Mouse (Mus musculus) liver, embryonic 18 days (tissue): ENCODE results near the gene Mus81. TPM values are rescaled to one million over a fixed set of nuclear protein-coding genes. Genes with fewer than 3 reads are reported as not detected.

ENCODE experiments used
- polyA plus RNA-seq: library from polyadenylated mRNA; depleted of rRNA; stranded (reverse); fragments of >200 nt; gene quantifications from 2 replicates; pipeline ENCODE4 v1.2.3, GENCODE M21; 2012; rRNA removed

The Mus81 gene
- polyA plus RNA-seq = 13.3 and 13.4 TPM in 2 replicates

DNA sequence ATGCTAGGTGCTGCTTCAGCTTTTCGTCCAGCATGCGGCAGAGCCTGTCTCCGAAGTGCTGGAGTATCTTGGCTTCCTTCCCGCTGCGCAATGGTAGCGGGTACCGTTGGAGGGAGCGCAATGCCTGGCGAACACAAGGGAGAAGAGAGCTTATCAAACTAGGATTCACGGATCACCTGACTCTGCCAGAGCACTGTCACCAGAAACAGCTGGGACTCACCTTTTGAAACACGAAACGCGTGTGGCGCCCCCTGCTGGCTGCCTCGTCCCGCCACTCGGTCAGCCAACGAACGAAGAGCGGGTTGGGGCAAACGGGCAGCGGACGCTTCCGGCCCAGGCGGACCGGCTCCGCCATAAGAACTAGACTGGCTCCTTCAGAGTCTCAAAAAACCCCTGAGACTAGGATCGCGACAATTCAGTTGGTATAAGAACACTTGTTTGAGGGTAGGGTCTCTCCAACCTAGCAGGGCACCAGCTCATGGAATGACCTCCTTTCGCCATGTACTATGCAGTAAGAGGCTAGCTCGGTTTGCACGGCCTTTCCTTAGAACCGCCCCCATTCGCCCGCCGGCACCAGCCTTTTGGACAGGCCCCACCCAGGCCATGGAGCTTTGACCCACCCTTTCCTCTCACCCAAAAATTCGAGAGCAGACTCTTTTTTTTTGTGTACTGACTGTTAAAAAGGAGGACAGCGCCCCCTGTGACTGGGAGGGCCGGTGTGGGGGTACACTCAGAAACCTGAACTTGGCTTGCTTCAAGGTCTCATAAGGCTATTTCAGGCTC lies at the start of gene Mus81:
Gene Mus81 (minus strand): TSS at position 635 of the 783 bp plus-strand sequence.

GRCm38 (mm10) chr19:5510031-5511026 lies 22.1 kb upstream of the Mus81 start, which contains the start of gene Snx32:
Gene Snx32 (minus strand): TSS chr19:5510538.

GRCm38 (mm10) chr19:5503687-5504086 lies 15.5 kb upstream of the Mus81 start, which contains the start of gene 1700020D05Rik:
Gene 1700020D05Rik (minus strand): TSS chr19:5503787.

GRCm38 (mm10) chr19:5490313-5490897 lies 2.2 kb upstream of the Mus81 start, which contains the start of gene Cfl1:
Gene Cfl1 (plus strand): TSS chr19:5490455.

DNA sequence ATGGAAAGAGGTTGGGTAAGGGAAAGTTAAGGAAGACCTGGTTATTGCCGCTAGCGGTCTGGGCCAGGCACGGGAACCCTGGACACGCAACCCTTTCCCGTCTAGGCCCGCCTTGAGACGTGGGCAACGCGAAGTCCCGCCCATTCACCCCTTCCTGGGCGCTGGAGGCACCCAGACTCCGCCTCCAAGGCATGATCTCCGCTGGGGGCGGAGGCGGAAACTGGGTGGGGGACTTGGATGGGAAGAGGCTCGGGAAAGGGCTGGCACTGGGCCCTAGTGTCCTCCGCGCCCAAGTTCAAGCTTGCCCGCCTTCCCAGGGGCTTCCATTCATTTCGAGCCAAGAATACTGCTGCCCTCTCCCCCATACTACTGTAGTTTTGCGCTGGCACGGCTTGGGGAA lies 14.5 kb downstream of the Mus81 start, which contains the start of gene Efemp2:
Gene Efemp2 (plus strand): TSS at position 235 of the 400 bp plus-strand sequence.

DNA sequence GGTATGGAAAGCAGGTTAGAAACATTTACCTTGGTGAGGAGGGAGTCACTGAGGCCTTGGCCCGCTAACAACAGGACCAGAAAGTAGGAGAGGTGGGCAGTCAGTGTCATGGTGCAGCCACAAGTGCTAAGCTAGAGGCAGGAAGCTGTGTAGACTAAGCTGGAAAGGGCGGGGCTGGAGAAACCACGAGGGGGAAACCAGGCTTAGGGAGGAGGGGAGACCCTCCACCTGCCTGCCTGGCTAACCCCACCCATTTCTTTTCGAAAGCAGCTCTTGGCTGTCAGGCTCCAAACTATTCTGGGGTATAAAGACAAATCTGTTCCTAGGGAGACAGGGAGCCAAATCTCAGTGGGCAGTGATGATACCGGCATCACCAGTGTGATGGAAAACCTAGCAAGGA lies 19.8 kb downstream of the Mus81 start, which contains the start of gene Ctsw:
Gene Ctsw (minus strand): TSS at position 134 of the 400 bp plus-strand sequence.

DNA sequence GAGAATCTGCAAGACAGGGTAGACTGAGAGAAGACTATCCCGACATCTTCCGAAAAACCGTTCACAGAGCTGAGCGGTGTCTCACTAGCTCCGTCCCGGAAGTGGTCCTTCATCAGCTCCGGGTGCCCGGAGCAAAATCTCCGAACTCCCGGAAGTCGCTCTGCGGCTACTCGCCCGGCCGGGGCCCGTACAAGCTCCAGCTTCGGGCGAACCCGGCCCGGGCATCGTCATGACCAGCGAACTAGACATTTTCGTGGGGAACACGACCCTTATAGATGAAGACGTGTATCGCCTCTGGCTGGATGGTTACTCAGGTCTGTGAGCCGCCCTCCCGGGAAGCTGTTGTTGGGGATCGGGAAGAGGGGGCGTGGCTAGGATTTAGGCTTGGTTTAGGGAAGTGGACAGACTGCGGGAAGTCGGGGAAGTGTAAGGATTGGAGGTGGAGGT lies 27.7 kb downstream of the Mus81 start, which contains the start of gene Fibp:
Gene Fibp (plus strand): TSS at position 151 of the 447 bp plus-strand sequence.

DNA sequence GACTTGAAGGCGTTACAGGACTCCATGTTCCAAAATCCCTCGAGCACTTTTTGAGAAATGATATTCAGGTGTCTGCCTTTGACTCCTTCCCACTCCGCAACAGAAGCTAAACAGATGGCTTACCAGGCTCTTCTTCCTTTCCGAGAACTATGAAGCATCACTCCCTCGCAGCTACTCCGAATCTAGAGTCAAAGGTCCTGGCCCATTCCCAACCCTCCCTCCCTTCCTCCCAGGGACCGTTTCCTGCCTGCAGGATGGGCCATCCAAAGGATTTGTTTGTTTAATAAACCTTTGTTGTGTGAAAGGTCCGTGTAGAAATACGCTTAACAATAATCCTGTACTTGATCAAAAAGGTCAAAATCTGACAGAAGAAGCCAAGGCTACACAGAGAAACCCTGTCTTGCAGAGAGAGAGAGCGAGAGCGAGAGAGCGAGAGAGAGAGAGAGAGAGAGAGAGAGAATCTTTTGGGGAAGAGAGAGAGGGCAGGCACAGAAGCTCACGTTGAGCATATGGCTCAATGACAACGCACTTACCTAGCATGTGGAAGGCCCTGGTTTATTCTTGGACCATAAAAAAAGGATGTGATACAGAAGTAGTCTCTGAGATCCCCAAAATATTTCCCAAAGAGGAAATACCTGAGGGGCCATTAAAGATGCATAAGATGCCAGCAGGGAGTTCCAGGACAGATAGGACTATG lies 30.3 kb downstream of the Mus81 start, which contains the start of gene Ccdc85b:
Gene Ccdc85b (minus strand): TSS at position 149 of the 697 bp plus-strand sequence.

GRCm38 (mm10) chr19:5447515-5448353 lies 40.5 kb downstream of the Mus81 start, which contains the start of gene Fosl1:
Gene Fosl1 (plus strand): TSS chr19:5447547.

Other genes with a start within 250 kb of the Mus81 start
- 4.7 and 5.9 TPM in 2 replicates for gene Pacs1, start 215.3 kb downstream of the Mus81 start, polyA plus RNA-seq
- gene Sf3b2, start 192.9 kb downstream of the Mus81 start, polyA plus RNA-seq = 39.5 and 46.2 TPM in 2 replicates
- not detected in 2 replicates for gene Gal3st3, start 190.1 kb downstream of the Mus81 start, polyA plus RNA-seq
- not detected in 2 replicates for gene Catsper1, start 152.7 kb downstream of the Mus81 start, polyA plus RNA-seq
- gene Cst6, start 138.8 kb downstream of the Mus81 start, polyA plus RNA-seq = 0.26 and 0.34 TPM in 2 replicates
- gene Eif1ad, start 121.7 kb downstream of the Mus81 start, polyA plus RNA-seq = 14.5 and 15.1 TPM in 2 replicates
- 88.4 and 89.0 TPM in 2 replicates for gene Banf1, start 121.2 kb downstream of the Mus81 start, polyA plus RNA-seq
- gene Sart1, start 99.7 kb downstream of the Mus81 start, polyA plus RNA-seq = 17.2 and 21.0 TPM in 2 replicates
- 0.08 and 0.10 TPM in 2 replicates for gene Tsga10ip, start 85.9 kb downstream of the Mus81 start, polyA plus RNA-seq
- 58.1 and 59.6 TPM in 2 replicates for gene Drap1, start 63.4 kb downstream of the Mus81 start, polyA plus RNA-seq
- gene AI837181, start 63.3 kb downstream of the Mus81 start, polyA plus RNA-seq = 18.6 TPM in 2 replicates
- not detected in 2 replicates for gene Fosl1, start 40.9 kb downstream of the Mus81 start, polyA plus RNA-seq
- gene Ccdc85b, start 30.5 kb downstream of the Mus81 start, polyA plus RNA-seq = 1.1 and 1.2 TPM in 2 replicates
- 28.7 and 31.9 TPM in 2 replicates for gene Fibp, start 27.8 kb downstream of the Mus81 start, polyA plus RNA-seq
- gene Ctsw, start 19.9 kb downstream of the Mus81 start, polyA plus RNA-seq = 0.58 and 0.87 TPM in 2 replicates
- gene Efemp2, start 14.4 kb downstream of the Mus81 start, polyA plus RNA-seq = 10.1 and 10.4 TPM in 2 replicates
- gene Cfl1, start 2.1 kb upstream of the Mus81 start, polyA plus RNA-seq = 367 and 388 TPM in 2 replicates
- gene 1700020D05Rik, start 15.4 kb upstream of the Mus81 start, polyA plus RNA-seq = 0.47 and 0.61 TPM in 2 replicates
- gene Snx32, start 22.1 kb upstream of the Mus81 start, polyA plus RNA-seq = 4.5 and 5.8 TPM in 2 replicates
- gene Ovol1, start 72.2 kb upstream of the Mus81 start, polyA plus RNA-seq = 0.04 and 0.05 TPM in 2 replicates
- gene Ap5b1, start 79.6 kb upstream of the Mus81 start, polyA plus RNA-seq = 2.0 and 2.5 TPM in 2 replicates
- gene Rnaseh2c, start 113.5 kb upstream of the Mus81 start, polyA plus RNA-seq = 55.8 and 61.9 TPM in 2 replicates
- 23.7 and 30.7 TPM in 2 replicates for gene Kat5, start 121.8 kb upstream of the Mus81 start, polyA plus RNA-seq
- 16.8 and 17.9 TPM in 2 replicates for gene Rela, start 149.1 kb upstream of the Mus81 start, polyA plus RNA-seq
- gene Sipa1, start 175.3 kb upstream of the Mus81 start, polyA plus RNA-seq = 21.9 and 28.0 TPM in 2 replicates
- 14.1 and 14.8 TPM in 2 replicates for gene Map3k11, start 200.3 kb upstream of the Mus81 start, polyA plus RNA-seq
- gene Pcnx3, start 200.5 kb upstream of the Mus81 start, polyA plus RNA-seq = 12.6 and 16.7 TPM in 2 replicates
- 0.02 TPM in 2 replicates for gene Kcnk7, start 216.0 kb upstream of the Mus81 start, polyA plus RNA-seq
- 46.5 and 51.9 TPM in 2 replicates for gene Ehbp1l1, start 237.9 kb upstream of the Mus81 start, polyA plus RNA-seq
- gene Fam89b, start 241.3 kb upstream of the Mus81 start, polyA plus RNA-seq = 27.2 and 28.2 TPM in 2 replicates